Mouse (Mus musculus): ENCODE results near the gene Pcdh17. TPM values are rescaled to one million over a fixed set of nuclear protein-coding genes. Genes with fewer than 3 reads are reported as not detected.

Pcdh17 gene
- polyA plus RNA-seq, 1 experiment from 2014 or later: 20.6 TPM

DNA sequence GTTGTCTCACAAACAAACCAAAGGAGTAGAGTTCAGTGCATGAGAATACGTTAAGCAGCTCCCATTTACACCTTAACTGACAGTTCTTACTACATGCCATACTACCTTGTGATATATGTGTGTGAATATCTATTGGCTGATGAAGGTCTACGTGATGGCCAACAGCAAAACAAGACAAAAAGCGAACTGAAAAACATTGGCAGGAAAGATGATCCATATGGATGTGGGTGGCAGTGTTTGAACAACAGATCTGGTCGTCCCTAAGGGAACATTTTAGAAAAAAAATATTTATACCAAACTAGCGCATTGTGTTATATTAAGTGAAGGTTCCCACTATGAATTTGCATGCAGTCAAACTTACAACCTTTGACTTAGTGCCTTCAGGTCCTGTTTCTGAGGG is 108.2 kb downstream of the Pcdh17 start:
- H3K4me2 ChIP-seq: no peak overlapping the region
- no peak for DNase-seq
- TF ChIP-seq CTCF (IDR thresholded peaks at IDR 0.05; ENCODE audit: low read depth): no peak
- no peaks in the 10 kb centered on the region for H3K36me3 ChIP-seq (ENCODE audit: insufficient read depth)
- no peak overlapping the region for H3K9ac ChIP-seq
- no peak overlapping the region for H3K4me3 ChIP-seq (ENCODE audit: low read depth, low read length)
- no peaks in the 10 kb centered on the region for H3K27me3 ChIP-seq (ENCODE audit: insufficient read depth, low read length)
- no peak for ATAC-seq (ENCODE audit: insufficient read depth)
- H3K9me3 ChIP-seq (ENCODE audit: low read depth, low read length): no peaks in the 10 kb centered on the region
- H3K27ac ChIP-seq (ENCODE audit: low read depth): no peak overlapping the region
- 79% methylated on average over 5 of the region's 5 CpGs for WGBS
- no peaks in the 10 kb centered on the region for H3K4me1 ChIP-seq (ENCODE audit: insufficient read depth)

DNA sequence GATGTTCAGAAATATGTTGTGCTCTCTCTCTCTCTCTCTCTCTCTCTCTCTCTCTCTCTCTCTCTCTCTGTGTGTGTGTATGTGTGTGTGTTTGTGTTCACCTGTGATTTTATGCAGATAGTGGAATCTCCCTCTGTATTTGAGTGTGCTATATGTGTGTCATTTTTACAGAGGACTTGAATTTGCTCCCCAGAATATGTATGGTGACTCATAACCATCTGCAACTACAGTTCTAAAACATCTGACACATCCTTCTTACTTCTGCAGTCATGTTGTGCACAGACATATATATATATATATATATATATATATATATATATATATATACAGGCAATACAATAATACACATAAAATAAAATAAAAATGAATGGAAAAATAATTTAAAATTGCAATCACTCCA is 127.7 kb downstream of the Pcdh17 start:
- no peaks in the 10 kb centered on the region for H3K4me1 ChIP-seq (ENCODE audit: insufficient read depth)
- H3K9me3 ChIP-seq (ENCODE audit: low read depth, low read length): no peaks in the 10 kb centered on the region

More for the DNA sequence above, 127.7 kb downstream of the Pcdh17 start:
- Histone ChIP-seq H3K4me2 (no peak overlapping the region), H3K27ac (ENCODE audit: low read depth) (no peak overlapping the region), H3K4me3 (ENCODE audit: low read depth, low read length) (no peak overlapping the region), H3K9ac (no peak overlapping the region), H3K27me3 (ENCODE audit: insufficient read depth, low read length) (no peaks in the 10 kb centered on the region), H3K36me3 (ENCODE audit: insufficient read depth) (no peaks in the 10 kb centered on the region)
- TF ChIP-seq CTCF (IDR thresholded peaks at IDR 0.05; ENCODE audit: low read depth): no peak
- no peak for DNase-seq
- ATAC-seq (ENCODE audit: insufficient read depth): no peak

Data from lung, embryonic 14.5 days (tissue).